Mouse (Mus musculus) frontal cortex, adult 2 months (tissue): ENCODE measurements at regions not wholly inside any gene's neighbourhood (a gene's known extent, or its start where the extent isn't known, plus 50 kb on each side); places are given as distances from the start of the nearest gene placed in this dataset.

ENCODE experiments used
- DNase-seq, 2 experiments: peaks; one replicate each; pipeline ENCODE4 v3.0.0; 2022; ENCODE audit warnings: low spot score in 1 of 2; ENCODE audit errors: extremely low spot score in 1 of 2

GRCm38 (mm10) chr5:90033103-90033502, 150.0 kb upstream of the Adamts3 start:
- DNase-seq, result peak in 1 of 2 experiments; percentile 19

GRCm38 (mm10) chr5:90030737-90031136, 147.6 kb upstream of the Adamts3 start:
- DNase-seq, result no peak

- no peak for DNase-seq
Measured at GRCm38 (mm10) chr5:90029751-90030150, 146.6 kb upstream of the Adamts3 start.

GRCm38 (mm10) chr5:90026835-90027753, 144.0 kb upstream of the Adamts3 start:
- DNase-seq, result peak; percentile 11 to 28

- DNase-seq, result no peak
Measured at GRCm38 (mm10) chr5:90021447-90021846, 138.3 kb upstream of the Adamts3 start.

DNA sequence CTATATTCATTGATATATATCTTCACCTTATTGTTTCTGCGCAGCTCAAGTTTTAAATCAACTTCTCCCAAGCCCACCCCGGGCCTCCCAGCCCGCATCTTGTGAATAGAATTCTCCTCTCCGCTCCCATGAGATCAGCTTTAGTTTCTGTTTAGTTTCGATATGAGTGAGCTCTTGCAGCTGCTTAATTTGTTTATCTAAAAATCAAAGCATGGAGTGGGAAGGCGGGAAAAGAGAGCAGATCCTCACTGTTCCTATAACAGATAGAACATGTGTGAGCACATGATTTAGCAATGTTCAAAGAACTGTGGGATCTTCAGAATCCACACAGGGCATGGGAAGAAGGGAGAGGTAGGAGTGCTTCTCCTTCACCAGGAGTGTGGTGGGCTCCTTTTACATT, 117.6 kb upstream of the Adamts3 start:
- DNase-seq, result no peak

GRCm38 (mm10) chr5:89991568-89991967, 108.4 kb upstream of the Adamts3 start:
- no peak for DNase-seq

DNA sequence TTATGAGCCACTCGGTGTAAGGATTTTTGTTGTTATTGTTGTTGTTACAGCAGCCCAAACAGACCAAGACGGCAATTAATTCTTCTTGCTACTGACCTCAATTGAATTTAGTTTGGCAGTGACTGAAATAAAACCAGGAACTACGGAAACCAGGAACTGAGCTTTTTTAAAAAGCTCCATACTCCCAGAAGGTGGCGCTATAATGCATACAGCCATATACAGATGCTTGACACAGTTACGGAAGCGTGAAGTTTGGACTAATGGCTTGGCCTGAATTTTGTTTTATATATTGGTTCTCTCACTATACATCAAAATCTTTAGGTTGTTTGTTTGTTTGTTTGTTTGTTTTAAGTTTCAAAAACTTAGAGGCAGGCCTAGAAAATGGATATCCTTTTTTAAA, 98.5 kb upstream of the Adamts3 start:
- DNase-seq, result peak in 1 of 2 experiments; percentile 15

- DNase-seq, result peak; percentile 8 to 57
Measured at GRCm38 (mm10) chr5:89980204-89980603, 97.1 kb upstream of the Adamts3 start.

- no peak for DNase-seq
Measured at GRCm38 (mm10) chr5:89952611-89953010, 69.5 kb upstream of the Adamts3 start.

DNA sequence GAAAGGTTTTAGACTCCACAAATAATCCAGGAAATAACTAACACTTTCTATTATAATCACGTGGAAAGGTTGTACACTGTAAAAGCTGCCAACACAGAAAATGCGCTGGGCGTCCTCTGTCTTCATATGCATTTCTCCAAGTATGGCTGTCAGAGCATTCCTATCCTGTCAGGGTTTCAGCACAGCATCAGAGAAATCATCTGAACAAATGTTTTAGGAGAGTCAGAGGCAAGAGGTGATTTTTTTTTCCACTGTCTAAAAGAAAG, 62.5 kb upstream of the Adamts3 start:
- DNase-seq, result no peak

DNA sequence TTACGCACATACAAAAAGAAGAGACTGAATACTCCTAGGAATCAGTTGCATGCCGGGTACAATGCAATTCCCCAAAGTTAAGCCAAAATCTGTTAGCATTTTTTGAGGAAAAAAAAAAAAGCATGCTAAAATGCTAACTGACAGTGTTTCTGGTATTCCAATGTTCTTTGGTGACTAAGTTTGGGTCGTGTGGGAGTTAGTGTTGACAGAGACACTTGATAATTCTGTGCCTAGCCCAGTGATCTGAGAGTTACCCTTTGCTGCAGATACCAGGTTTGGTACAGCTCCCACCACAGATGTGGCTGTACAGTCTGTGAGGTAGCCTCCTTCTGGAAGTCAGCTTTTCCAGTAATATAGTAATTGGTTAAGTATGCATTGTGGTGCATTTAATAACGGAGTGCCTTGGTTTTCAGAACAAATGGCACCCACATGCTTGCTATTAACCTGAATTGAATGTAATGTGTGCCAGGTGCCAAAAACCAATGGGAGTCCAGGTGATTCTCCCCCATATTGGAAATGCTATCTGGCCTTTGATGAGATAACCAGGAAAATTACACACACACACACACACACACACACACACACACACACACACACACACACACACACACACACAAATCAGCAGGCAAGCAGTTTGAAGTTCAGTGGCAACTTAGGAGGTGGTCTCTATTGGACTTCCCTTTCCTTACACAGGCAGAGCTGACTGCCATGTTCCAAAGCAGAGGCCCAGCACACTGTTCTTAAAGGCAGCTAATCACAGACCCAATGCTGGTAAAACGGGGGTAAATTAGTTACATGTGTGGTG, 61.9 kb upstream of the Adamts3 start:
- peak in 1 of 2 experiments; percentile 21 for DNase-seq

DNA sequence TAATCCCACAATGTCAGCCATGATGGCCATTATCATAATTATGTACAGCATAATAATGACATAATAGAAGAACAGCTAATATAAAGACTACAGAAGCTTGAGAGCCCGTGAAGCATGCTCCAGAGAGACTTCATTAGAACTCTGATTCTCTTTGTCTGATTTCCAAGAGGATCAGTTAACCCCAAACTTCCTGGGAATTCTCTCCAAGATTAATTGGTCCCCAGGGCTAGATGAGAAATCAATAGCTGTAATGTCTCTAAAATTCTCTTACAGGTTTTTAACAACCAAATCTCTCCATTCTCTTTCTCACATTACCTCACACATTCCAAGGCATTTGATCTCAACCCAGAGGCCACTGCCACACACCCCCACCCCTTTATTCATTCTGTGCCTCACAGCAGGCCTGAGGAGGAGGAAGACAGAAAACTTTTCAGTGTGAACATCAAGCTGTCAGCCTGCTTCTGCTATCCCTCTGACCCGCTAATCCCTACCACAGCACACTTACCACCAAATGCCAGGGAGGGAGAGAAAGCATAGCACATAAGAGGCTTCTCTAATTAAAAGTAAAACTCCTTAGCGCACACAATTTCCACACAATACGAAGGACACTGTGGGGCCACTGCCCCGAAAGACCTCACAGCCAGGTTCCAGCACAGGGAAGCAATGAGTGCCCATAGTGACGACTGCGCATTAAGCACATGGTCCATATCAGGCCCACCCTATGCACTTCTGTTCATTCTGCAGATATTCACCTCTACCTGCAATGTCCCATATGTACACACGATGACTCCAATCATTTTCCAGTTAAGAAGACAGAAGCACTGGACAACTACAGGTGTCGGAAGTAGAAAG, 60.4 kb upstream of the Adamts3 start:
- DNase-seq, result no peak

DNA sequence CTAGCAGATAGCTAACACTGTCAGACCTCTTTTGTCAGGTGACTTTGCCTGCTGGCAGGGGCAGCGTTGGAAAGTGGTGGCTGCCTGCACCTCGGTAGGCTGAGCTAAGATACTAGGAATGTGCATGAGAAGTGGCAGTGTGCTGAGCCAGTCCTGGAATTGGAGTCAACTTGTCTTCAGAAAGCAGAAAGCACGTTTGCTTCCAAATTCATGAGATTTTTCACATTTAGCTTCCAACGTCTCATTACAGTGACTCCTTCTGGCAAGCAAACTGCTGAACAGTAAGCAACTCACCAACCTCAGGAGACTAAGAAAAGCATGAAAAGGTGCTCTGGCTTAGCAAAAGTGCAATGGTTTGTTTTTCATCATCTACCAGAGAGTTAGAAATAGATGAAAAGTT, 59.1 kb upstream of the Adamts3 start:
- DNase-seq, result peak in 1 of 2 experiments; percentile 19

- DNase-seq, result peak in 1 of 2 experiments; percentile 12
Measured at GRCm38 (mm10) chr5:89932999-89933398, 49.9 kb upstream of the Adamts3 start.
